Mouse (Mus musculus) heart, postnatal 0 days (tissue): ENCODE results near the gene Uhrf2.

Source experiments
- CTCF ChIP-seq: IDR thresholded peaks from 2 replicates; pipeline ENCODE4 v1.5.1; 2016; ENCODE audit warnings: antibody characterized with exemption, control low read depth, low read depth
- EP300 ChIP-seq: IDR thresholded peaks from 2 replicates; pipeline ENCODE4 v1.6.1; 2016; ENCODE audit warnings: antibody characterized with exemption, low read depth

GRCm38 (mm10) chr19:30091644-30092295 lies 61.5 kb downstream of the Uhrf2 start:
- no peak for TF ChIP-seq CTCF
- TF ChIP-seq EP300: no peak
